ENCODE assay signal across 8 mouse cellular contexts in genomic region chr2:30495000-30495908, GRCm38 (mm10). TPM values are rescaled to one million over a fixed set of nuclear protein-coding genes. Genes with fewer than 3 reads are reported as not detected.
A peak's percentile ranks its signal among the peaks of the same experiment; 100 is the strongest.
DNase-seq lines count a peak whose midpoint lies in the region; ATAC-seq and TF ChIP-seq lines count a peak whose summit lies in the region.

No protein-coding gene starts in this region.

- H3K4me2 ChIP-seq in lung, postnatal 0 days (replicated peaks; ENCODE audit: low read depth, low read length), result peak overlapping the region; percentile 58
- no peak overlapping the region for H3K4me2 ChIP-seq in liver, embryonic 14.5 days (ENCODE audit: low read depth)

- TF ChIP-seq CTCF in lung, postnatal 0 days (IDR thresholded peaks at IDR 0.05), result no peak
- TF ChIP-seq CTCF in liver, embryonic 14.5 days (IDR thresholded peaks at IDR 0.05; ENCODE audit: low read depth), result no peak

- no peak for TF ChIP-seq EP300 in lung, postnatal 0 days (IDR thresholded peaks at IDR 0.05)
- TF ChIP-seq EP300 in liver, embryonic 14.5 days (IDR thresholded peaks at IDR 0.05; ENCODE audit: low read depth), result no peak

- H3K9me3 ChIP-seq in lung, postnatal 0 days (ENCODE audit: low read length), result no peaks in the 10 kb centered on the region
- H3K9me3 ChIP-seq in liver, embryonic 14.5 days (ENCODE audit: control insufficient read depth, low read length), result no peaks in the 10 kb centered on the region

- WGBS in lung, postnatal 0 days, result 75% methylated on average over 8 of the region's 8 CpGs
- 68% methylated on average over 8 of the region's 8 CpGs for WGBS in liver, embryonic 14.5 days (ENCODE audit: insufficient replicate concordance)

- H3K36me3 ChIP-seq in lung, postnatal 0 days (ENCODE audit: insufficient read depth, low read length), result no peaks in the 10 kb centered on the region
- H3K36me3 ChIP-seq in liver, embryonic 14.5 days (replicated peaks; ENCODE audit: control insufficient read depth, insufficient read depth, low read depth), result no peaks in the 10 kb centered on the region

- 0 out of 2 replicates have a peak overlapping the region, but pooled peaks have one; percentile 27 for H3K4me3 ChIP-seq in lung, postnatal 0 days (ENCODE audit: low read depth, low read length)
- H3K4me3 ChIP-seq in liver, embryonic 14.5 days (ENCODE audit: insufficient read depth in 1 of 2, low read depth in 2 of 2, low read length in 2 of 2), result no peak overlapping the region

- no peak for ATAC-seq in lung, postnatal 0 days
- peak; percentile 31; the same call in 1 of the 2 replicates for ATAC-seq in liver, embryonic 14.5 days (ENCODE audit: insufficient read depth)
- ATAC-seq in inflammation-experienced regulatory T-cells, adult 6 months, result no peak

- peaks cover 5% of the 10 kb centered on the region for H3K4me1 ChIP-seq in lung, postnatal 0 days (ENCODE audit: insufficient read depth, low read depth, low read length)
- peaks cover 0 to 2% of the 10 kb centered on the region in 2 experiments; a peak in 1 of 4 replicates for H3K4me1 ChIP-seq in liver, embryonic 14.5 days (replicated peaks; ENCODE audit: control insufficient read depth in 2 of 2, insufficient read depth in 2 of 2, low read length in 1 of 2)

- no peak overlapping the region for H3K9ac ChIP-seq in lung, postnatal 0 days (replicated peaks; ENCODE audit: low read depth)
- no peak overlapping the region for H3K9ac ChIP-seq in liver, embryonic 14.5 days (replicated peaks)

- H3K27ac ChIP-seq in lung, postnatal 0 days (ENCODE audit: low read length), result no peak overlapping the region
- no peak overlapping the region for H3K27ac ChIP-seq in liver, embryonic 14.5 days

- no peaks in the 10 kb centered on the region for H3K27me3 ChIP-seq in lung, postnatal 0 days (replicated peaks; ENCODE audit: insufficient read depth, low read length)
- no peaks in the 10 kb centered on the region for H3K27me3 ChIP-seq in liver, embryonic 14.5 days (ENCODE audit: control insufficient read depth, insufficient read depth, low read length)

- peak; percentile 15 for DNase-seq in cerebellum, adult 11-12 months
- no peak for DNase-seq in cerebellum, postnatal 14 days
- DNase-seq in lung, postnatal 0 days (ENCODE audit: low spot score), result no peak
- DNase-seq in lung, postnatal 10 days, result no peak
- no peak for DNase-seq in liver, embryonic 14.5 days (ENCODE audit: low read depth in 3 of 3, low spot score in 3 of 3)
- DNase-seq in layer of hippocampus, postnatal 25 days (ENCODE audit: extremely low spot score in 1 of 2, low spot score in 1 of 2), result no peak
- DNase-seq in layer of hippocampus, postnatal 14 days (ENCODE audit: low spot score in 2 of 2), result no peak

RNA-seq across cellular contexts. Expression of gene Ier5l, which starts 21.2 kb away (rescaled TPM):
- 3.6 and 4.0 TPM in 2 replicates for polyA plus RNA-seq in lung, postnatal 0 days (2015; fragmentation: Nextera tagmentation; extraction: Ambion mirVana)
- 0.86 and 0.90 TPM in 2 replicates for polyA plus RNA-seq in liver, embryonic 14.5 days (2012; rRNA removed)
- 0.10 and 0.13 TPM in 2 replicates for polyA plus RNA-seq in liver, embryonic 14.5 days (2014; fragmentation: Nextera tagmentation; extraction: Ambion mirVana)
- total RNA-seq in layer of hippocampus, postnatal 25 days (2021), result 10 to 100 TPM; 12.8 to 13.1 TPM
- 1 to 10 TPM; 8.5 to 9.4 TPM for total RNA-seq in layer of hippocampus, postnatal 14 days (2021)
- not detected for polyA plus RNA-seq in inflammation-experienced regulatory T-cells, adult 6 months (2017; shearing (Covaris generic))
